Mouse (Mus musculus) megakaryocyte-erythroid progenitor cell, adult 5-6 weeks (primary cell): ENCODE results near the gene Olfr295. TPM values are rescaled to one million over a fixed set of nuclear protein-coding genes. Genes with fewer than 3 reads are reported as not detected.

Experiments
- ATAC-seq: replicated peaks from 2 replicates; pipeline ENCODE4 v1.8.0; 2016; ENCODE audit warnings: mild to moderate bottlenecking, inconsistent platforms; ENCODE audit not compliant: severe bottlenecking, poor library complexity, low FRiP score, low TSS enrichment
- total RNA-seq, 2 experiments: library from RNA; stranded (forward) in 1 of 2; stranded (reverse) in 1 of 2; fragments of 200-1000, 215-1000 nt in 1 of 2; fragments of >200 nt in 1 of 2; fragmentation: Nextera tagmentation in 1 of 2; gene quantifications; 2 replicates each; pipeline ENCODE4 v1.2.3; 2014 to 2017

The Olfr295 gene
- total RNA-seq (2014; fragmentation: Nextera tagmentation): not detected in 2 replicates
- total RNA-seq (2017): not detected in 2 replicates

DNA sequence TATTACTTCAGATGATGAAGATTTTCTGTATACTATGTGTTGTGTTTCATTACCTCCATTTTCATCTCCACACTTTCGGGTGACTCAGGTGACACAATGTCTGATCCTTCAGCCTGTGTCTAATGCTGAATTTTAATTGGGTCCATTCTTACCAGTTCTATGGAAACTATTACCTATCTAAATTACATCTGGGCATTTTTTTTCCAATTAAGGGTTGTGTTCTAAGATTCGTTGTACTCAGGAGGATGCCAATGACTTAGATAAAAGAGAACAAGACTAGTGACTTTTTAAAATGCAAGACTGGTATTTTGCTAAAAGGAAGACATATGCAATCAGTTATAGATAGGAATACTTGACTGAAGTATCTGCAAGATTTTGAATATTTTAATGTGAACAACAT lies at the start of gene Olfr295:
Olfr295 (plus strand) TSS at position 301 of the 400 bp plus-strand sequence.
- no peak for ATAC-seq

DNA sequence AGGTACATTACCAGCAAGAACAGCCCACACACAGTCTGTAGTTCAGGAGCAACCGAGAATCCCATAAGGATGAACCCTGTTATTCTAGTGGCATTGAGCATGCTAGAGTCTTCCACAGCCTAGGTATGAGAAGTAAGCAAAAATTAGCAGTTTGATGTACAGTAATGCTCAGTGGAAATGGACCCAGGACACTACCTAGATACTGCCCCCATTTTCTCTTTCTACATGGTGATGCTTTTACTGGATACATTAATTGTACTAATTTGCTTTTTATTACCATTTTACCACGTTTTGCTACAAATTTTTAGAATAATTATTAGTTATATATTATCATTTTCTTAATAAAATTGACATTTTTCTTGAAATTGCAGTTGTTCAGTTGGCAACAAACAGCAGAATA lies 32.9 kb downstream of the Olfr295 start, which contains the start of gene Olfr294:
Olfr294 (minus strand) TSS at position 101 of the 400 bp plus-strand sequence.
- no peak for ATAC-seq

Other genes with a start within 250 kb of the Olfr295 start
- not detected in 2 replicates for gene Olfr307, start 246.3 kb upstream of the Olfr295 start, total RNA-seq (2014; fragmentation: Nextera tagmentation)
- not detected in 2 replicates for gene Olfr307, start 246.3 kb upstream of the Olfr295 start, total RNA-seq (2017)
- gene Olfr305, start 216.9 kb upstream of the Olfr295 start, total RNA-seq (2014; fragmentation: Nextera tagmentation): not detected in 2 replicates
- not detected in 2 replicates for gene Olfr305, start 216.9 kb upstream of the Olfr295 start, total RNA-seq (2017)
- gene Olfr304, start 197.2 kb upstream of the Olfr295 start, total RNA-seq (2014; fragmentation: Nextera tagmentation): not detected in 2 replicates
- not detected in 2 replicates for gene Olfr304, start 197.2 kb upstream of the Olfr295 start, total RNA-seq (2017)
- not detected in 2 replicates for gene Olfr303, start 186.1 kb upstream of the Olfr295 start, total RNA-seq (2014; fragmentation: Nextera tagmentation)
- not detected in 2 replicates for gene Olfr303, start 186.1 kb upstream of the Olfr295 start, total RNA-seq (2017)
- not detected in 2 replicates for gene Olfr301, start 180.0 kb upstream of the Olfr295 start, total RNA-seq (2014; fragmentation: Nextera tagmentation)
- not detected in 2 replicates for gene Olfr301, start 180.0 kb upstream of the Olfr295 start, total RNA-seq (2017)
- not detected in 2 replicates for gene Olfr299, start 123.9 kb upstream of the Olfr295 start, total RNA-seq (2014; fragmentation: Nextera tagmentation)
- not detected in 2 replicates for gene Olfr299, start 123.9 kb upstream of the Olfr295 start, total RNA-seq (2017)
- not detected in 2 replicates for gene Olfr298, start 91.4 kb upstream of the Olfr295 start, total RNA-seq (2014; fragmentation: Nextera tagmentation)
- gene Olfr298, start 91.4 kb upstream of the Olfr295 start, total RNA-seq (2017): not detected in 2 replicates
- gene Olfr297, start 63.9 kb upstream of the Olfr295 start, total RNA-seq (2014; fragmentation: Nextera tagmentation): not detected in 2 replicates
- gene Olfr297, start 63.9 kb upstream of the Olfr295 start, total RNA-seq (2017): not detected in 2 replicates
- gene Olfr294, start 32.8 kb downstream of the Olfr295 start, total RNA-seq (2014; fragmentation: Nextera tagmentation): not detected in 2 replicates
- not detected in 2 replicates for gene Olfr294, start 32.8 kb downstream of the Olfr295 start, total RNA-seq (2017)
- gene Olfr293, start 65.2 kb downstream of the Olfr295 start, total RNA-seq (2014; fragmentation: Nextera tagmentation): not detected in 2 replicates
- not detected in 2 replicates for gene Olfr293, start 65.2 kb downstream of the Olfr295 start, total RNA-seq (2017)
- gene Olfr292, start 104.5 kb downstream of the Olfr295 start, total RNA-seq (2014; fragmentation: Nextera tagmentation): not detected in 2 replicates
- not detected in 2 replicates for gene Olfr292, start 104.5 kb downstream of the Olfr295 start, total RNA-seq (2017)
- not detected in 2 replicates for gene Folh1, start 192.1 kb downstream of the Olfr295 start, total RNA-seq (2014; fragmentation: Nextera tagmentation)
- gene Folh1, start 192.1 kb downstream of the Olfr295 start, total RNA-seq (2017): not detected in 2 replicates
- not detected in 2 replicates for gene Vmn2r77, start 211.2 kb downstream of the Olfr295 start, total RNA-seq (2014; fragmentation: Nextera tagmentation)
- not detected in 2 replicates for gene Vmn2r77, start 211.2 kb downstream of the Olfr295 start, total RNA-seq (2017)